Mouse (Mus musculus) neural tube, embryonic 14.5 days (tissue): ENCODE measurements at regions not wholly inside any gene's neighbourhood (a gene's known extent, or its start where the extent isn't known, plus 50 kb on each side); places are given as distances from the start of the nearest gene placed in this dataset.
A peak's percentile ranks its signal among the peaks of the same experiment; 100 is the strongest.

Experiments
- ATAC-seq: fragments of 200-750 bp; cut with Nextera tagmentation; 2 replicates; pipeline ENCODE4 v1.8.0; 2017; ENCODE audit warnings: low read depth, mild to moderate bottlenecking, moderate TSS enrichment, moderate library complexity
- H3K27ac ChIP-seq: fragments of 300-500 bp; sonication (generic); 2 replicates; pipeline ENCODE4 v1.5.1; 2014; ENCODE audit warnings: low read depth, mild to moderate bottlenecking, control low read depth, low read length, moderate library complexity, mixed read lengths
- H3K27me3 ChIP-seq: fragments of 300-500 bp; sonication (generic); 2 replicates; pipeline ENCODE4 v1.6.1; 2014; ENCODE audit warnings: low read length; ENCODE audit not compliant: control insufficient read depth, insufficient read depth
- H3K36me3 ChIP-seq: fragments of 300-500 bp; sonication (generic); 2 replicates; pipeline ENCODE4 v1.6.1; 2014; ENCODE audit warnings: low read length, mixed read lengths; ENCODE audit not compliant: control insufficient read depth, insufficient read depth
- H3K4me1 ChIP-seq: fragments of 300-500 bp; sonication (generic); 2 replicates; pipeline ENCODE4 v1.6.1; 2014; ENCODE audit warnings: low read length; ENCODE audit not compliant: control insufficient read depth, insufficient read depth
- H3K4me2 ChIP-seq: fragments of 300-500 bp; sonication (generic); 2 replicates; pipeline ENCODE4 v1.6.1; 2014; ENCODE audit warnings: mild to moderate bottlenecking, low read depth, low read length, control low read depth
- H3K4me3 ChIP-seq: fragments of 300-500 bp; sonication (generic); 2 replicates; pipeline ENCODE4 v1.5.1; 2014; ENCODE audit warnings: low read depth, low read length, control low read depth, mixed read lengths
- H3K9ac ChIP-seq: fragments of 300-500 bp; sonication (generic); replicated peaks from 2 replicates; pipeline ENCODE4 v1.6.1; 2014; ENCODE audit warnings: low read depth, mild to moderate bottlenecking, control low read depth, low read length, mixed read lengths
- H3K9me3 ChIP-seq: fragments of 300-500 bp; sonication (generic); 2 replicates; pipeline ENCODE4 v1.6.1; 2016; ENCODE audit warnings: low read length; ENCODE audit not compliant: control insufficient read depth
- WGBS: fragments of 180-500 bp; shearing (Covaris S2); extraction: QIAGEN DNeasy Blood & Tissue Kit; methylation state at CpG from one replicate; pipeline ENCODE4 v1.1.7; 2014; 5-methylcytosine and 5-hydroxymethylcytosine counted together

- 52% methylated on average over 6 of the region's 6 CpGs for WGBS
- Histone ChIP-seq H3K36me3 (no peaks in the 10 kb centered on the region), H3K4me2 (no peak overlapping the region), H3K4me3 (no peak overlapping the region), H3K27ac (no peak overlapping the region), H3K9ac (no peak overlapping the region), H3K9me3 (no peaks in the 10 kb centered on the region), H3K4me1 (0 out of 2 replicates have a peak, but pooled peaks cover 4% of the 10 kb centered on the region), H3K27me3 (no peaks in the 10 kb centered on the region)
- ATAC-seq: no peak
Measured at GRCm38 (mm10) chr5:99838236-99838775, 67.7 kb upstream of the Vamp9 start.

GRCm38 (mm10) chr5:99839661-99840060 is 66.4 kb upstream of the Vamp9 start:
- WGBS: 97% methylated on average over 11 of the region's 11 CpGs
- no peak for ATAC-seq
- Histone ChIP-seq H3K4me1 (0 out of 2 replicates have a peak, but pooled peaks cover 4% of the 10 kb centered on the region), H3K27me3 (no peaks in the 10 kb centered on the region), H3K9ac (no peak overlapping the region), H3K4me2 (no peak overlapping the region), H3K36me3 (no peaks in the 10 kb centered on the region), H3K27ac (no peak overlapping the region), H3K9me3 (no peaks in the 10 kb centered on the region), H3K4me3 (no peak overlapping the region)

GRCm38 (mm10) chr5:99840884-99841283 is 65.2 kb upstream of the Vamp9 start:
- Histone ChIP-seq H3K9ac (no peak overlapping the region), H3K4me1 (0 out of 2 replicates have a peak, but pooled peaks cover 4% of the 10 kb centered on the region), H3K27ac (no peak overlapping the region), H3K36me3 (no peaks in the 10 kb centered on the region), H3K4me3 (no peak overlapping the region), H3K4me2 (no peak overlapping the region), H3K9me3 (no peaks in the 10 kb centered on the region), H3K27me3 (no peaks in the 10 kb centered on the region)
- peak; percentile 63; the same call in 1 of the 2 replicates for ATAC-seq
- 27% methylated on average over 9 of the region's 9 CpGs for WGBS

GRCm38 (mm10) chr5:99845565-99846255 is 60.3 kb upstream of the Vamp9 start:
- no peak overlapping the region for H3K4me2 ChIP-seq
- H3K4me3 ChIP-seq: no peak overlapping the region
- WGBS: 60% methylated on average over 11 of the region's 11 CpGs
- ATAC-seq: peak; percentile 52; the same call in 1 of the 2 replicates
- H3K9ac ChIP-seq: no peak overlapping the region
- no peaks in the 10 kb centered on the region for H3K27me3 ChIP-seq
- H3K9me3 ChIP-seq: no peaks in the 10 kb centered on the region
- peak overlapping the region; percentile 55; the same call in 1 of the 2 replicates for H3K27ac ChIP-seq
- H3K4me1 ChIP-seq: 0 out of 2 replicates have a peak, but pooled peaks cover 5% of the 10 kb centered on the region
- H3K36me3 ChIP-seq: no peaks in the 10 kb centered on the region

GRCm38 (mm10) chr5:99848158-99848988 is 57.7 kb upstream of the Vamp9 start:
- Histone ChIP-seq H3K9me3 (no peaks in the 10 kb centered on the region), H3K4me2 (no peak overlapping the region), H3K27ac (peak overlapping the region; percentile 48; the same call in 1 of the 2 replicates), H3K4me3 (no peak overlapping the region), H3K9ac (no peak overlapping the region), H3K27me3 (no peaks in the 10 kb centered on the region), H3K36me3 (no peaks in the 10 kb centered on the region), H3K4me1 (0 out of 2 replicates have a peak, but pooled peaks cover 2% of the 10 kb centered on the region)
- peak; percentile 80; the same call in 1 of the 2 replicates for ATAC-seq
- WGBS: 64% methylated on average over 17 of the region's 17 CpGs

- Histone ChIP-seq H3K9me3 (no peaks in the 10 kb centered on the region), H3K36me3 (no peaks in the 10 kb centered on the region), H3K27me3 (no peaks in the 10 kb centered on the region), H3K9ac (no peak overlapping the region), H3K27ac (peak overlapping the region; percentile 48; the same call in 1 of the 2 replicates), H3K4me3 (no peak overlapping the region), H3K4me1 (0 out of 2 replicates have a peak, but pooled peaks cover 2% of the 10 kb centered on the region), H3K4me2 (no peak overlapping the region)
- ATAC-seq: no peak
- WGBS: 35% methylated on average over 9 of the region's 9 CpGs
Measured at GRCm38 (mm10) chr5:99849001-99849400, 57.1 kb upstream of the Vamp9 start.

- Histone ChIP-seq H3K4me3 (no peak overlapping the region), H3K9ac (no peak overlapping the region), H3K27ac (no peak overlapping the region), H3K27me3 (no peaks in the 10 kb centered on the region), H3K4me2 (no peak overlapping the region), H3K4me1 (0 out of 2 replicates have a peak, but pooled peaks cover 2% of the 10 kb centered on the region), H3K36me3 (no peaks in the 10 kb centered on the region), H3K9me3 (no peaks in the 10 kb centered on the region)
- no peak for ATAC-seq
- WGBS: 57% methylated on average over 4 of the region's 4 CpGs
Measured at GRCm38 (mm10) chr5:99852316-99852715, 53.7 kb upstream of the Vamp9 start.
